Mouse (Mus musculus): ENCODE results near the gene Kidins220.
A peak's percentile ranks its signal among the peaks of the same experiment; 100 is the strongest.

Kidins220 gene

GRCm38 (mm10) chr12:24963393-24964022 is 11.2 kb upstream of the Kidins220 start:
- DNase-seq (ENCODE audit: low read depth, low spot score), result peak; percentile 6

- no peak for DNase-seq (ENCODE audit: low read depth, low spot score)
Measured at GRCm38 (mm10) chr12:24965406-24965805, 9.3 kb upstream of the Kidins220 start.

- DNase-seq (ENCODE audit: low read depth, low spot score), result no peak
Measured at GRCm38 (mm10) chr12:24966046-24966445, 8.7 kb upstream of the Kidins220 start.

- DNase-seq (ENCODE audit: low read depth, low spot score), result no peak
Measured at GRCm38 (mm10) chr12:24971490-24972200, 3.1 kb upstream of the Kidins220 start.

- DNase-seq (ENCODE audit: low read depth, low spot score), result peak; percentile 12
Measured at GRCm38 (mm10) chr12:24972371-24973350, 2.1 kb upstream of the Kidins220 start.

GRCm38 (mm10) chr12:24973586-24973985 is 1.1 kb upstream of the Kidins220 start:
- DNase-seq (ENCODE audit: low read depth, low spot score), result no peak

- DNase-seq (ENCODE audit: low read depth, low spot score), result peak; percentile 89
Measured at GRCm38 (mm10) chr12:24975115-24975733, 499 bp downstream of the Kidins220 start.

- no peak for DNase-seq (ENCODE audit: low read depth, low spot score)
Measured at GRCm38 (mm10) chr12:24985226-24985625, 10.5 kb downstream of the Kidins220 start.

GRCm38 (mm10) chr12:24995350-24995749 is 20.6 kb downstream of the Kidins220 start:
- no peak for DNase-seq (ENCODE audit: low read depth, low spot score)

- peak; percentile 27 for DNase-seq (ENCODE audit: low read depth, low spot score)
Measured at GRCm38 (mm10) chr12:25005350-25005749, 30.6 kb downstream of the Kidins220 start.

- no peak for DNase-seq (ENCODE audit: low read depth, low spot score)
Measured at GRCm38 (mm10) chr12:25009957-25010356, 35.2 kb downstream of the Kidins220 start.

GRCm38 (mm10) chr12:25010416-25010815 is 35.7 kb downstream of the Kidins220 start:
- DNase-seq (ENCODE audit: low read depth, low spot score), result no peak

GRCm38 (mm10) chr12:25011733-25012367 is 37.1 kb downstream of the Kidins220 start:
- no peak for DNase-seq (ENCODE audit: low read depth, low spot score)

GRCm38 (mm10) chr12:25012555-25013540 is 38.1 kb downstream of the Kidins220 start:
- DNase-seq (ENCODE audit: low read depth, low spot score), result peak; percentile 63

- no peak for DNase-seq (ENCODE audit: low read depth, low spot score)
Measured at GRCm38 (mm10) chr12:25014307-25014927, 39.7 kb downstream of the Kidins220 start.

GRCm38 (mm10) chr12:25014938-25015337 is 40.2 kb downstream of the Kidins220 start:
- no peak for DNase-seq (ENCODE audit: low read depth, low spot score)

GRCm38 (mm10) chr12:25016995-25017394 is 42.3 kb downstream of the Kidins220 start:
- no peak for DNase-seq (ENCODE audit: low read depth, low spot score)

GRCm38 (mm10) chr12:25021057-25021456 is 46.3 kb downstream of the Kidins220 start:
- DNase-seq (ENCODE audit: low read depth, low spot score), result no peak

- DNase-seq (ENCODE audit: low read depth, low spot score), result no peak
Measured at GRCm38 (mm10) chr12:25024862-25025545, 50.3 kb downstream of the Kidins220 start.
